Comparison of ENCODE assay signal across 8 mouse cellular contexts in genomic region chr5:137293839-137294743, GRCm38 (mm10). TPM values are rescaled to one million over a fixed set of nuclear protein-coding genes. Genes with fewer than 3 reads are reported as not detected.
A peak's percentile ranks its signal among the peaks of the same experiment; 100 is the strongest.
DNase-seq lines count a peak whose midpoint lies in the region; ATAC-seq and TF ChIP-seq lines count a peak whose summit lies in the region.

Gene Ufsp1 (plus strand): TSS chr5:137294629.

- under 1% methylated on average over 52 of the region's 52 CpGs for WGBS in forebrain, embryonic 10.5 days
- WGBS in heart, embryonic 15.5 days = under 1% methylated on average over 52 of the region's 52 CpGs
- under 1% methylated on average over 52 of the region's 52 CpGs for WGBS in liver, embryonic 14.5 days (ENCODE audit: insufficient replicate concordance)
- under 1% methylated on average over 52 of the region's 52 CpGs for WGBS in neural tube, embryonic 11.5 days
- under 1% methylated on average over 52 of the region's 52 CpGs for WGBS in stomach, postnatal 0 days

- ATAC-seq in heart, embryonic 15.5 days (replicated peaks; ENCODE audit: insufficient number of reproducible peaks, insufficient read depth, low FRiP score, low read depth) = peak; percentile 94
- peak; percentile 69 for ATAC-seq in liver, embryonic 14.5 days (ENCODE audit: insufficient read depth)
- ATAC-seq in neural tube, embryonic 11.5 days (ENCODE audit: insufficient read depth, low FRiP score, low TSS enrichment) = peak; percentile 92
- peak; percentile 93 for ATAC-seq in stomach, postnatal 0 days (ENCODE audit: low FRiP score, low TSS enrichment)

- peaks cover 44% of the 10 kb centered on the region for H3K36me3 ChIP-seq in forebrain, embryonic 10.5 days (replicated peaks)
- peaks cover 38% of the 10 kb centered on the region for H3K36me3 ChIP-seq in heart, embryonic 15.5 days
- peaks cover 40% of the 10 kb centered on the region for H3K36me3 ChIP-seq in liver, embryonic 14.5 days (replicated peaks; ENCODE audit: control insufficient read depth, insufficient read depth, low read depth)
- peaks cover 33% of the 10 kb centered on the region for H3K36me3 ChIP-seq in neural tube, embryonic 11.5 days (ENCODE audit: control insufficient read depth, insufficient read depth, low read length)
- peaks cover 27% of the 10 kb centered on the region for H3K36me3 ChIP-seq in stomach, postnatal 0 days (ENCODE audit: control insufficient read depth, insufficient read depth, low read length)

- peaks cover 41% of the 10 kb centered on the region for H3K27me3 ChIP-seq in forebrain, embryonic 10.5 days (ENCODE audit: poor library complexity, severe bottlenecking)
- peaks cover 28% of the 10 kb centered on the region for H3K27me3 ChIP-seq in heart, embryonic 15.5 days
- no peaks in the 10 kb centered on the region for H3K27me3 ChIP-seq in liver, embryonic 14.5 days (ENCODE audit: control insufficient read depth, insufficient read depth, low read length)
- H3K27me3 ChIP-seq in neural tube, embryonic 11.5 days (ENCODE audit: control insufficient read depth, insufficient read depth, low read length) = peaks cover 25% of the 10 kb centered on the region
- H3K27me3 ChIP-seq in stomach, postnatal 0 days (ENCODE audit: control insufficient read depth, insufficient read depth, low read length) = no peaks in the 10 kb centered on the region

- H3K4me2 ChIP-seq in heart, embryonic 15.5 days = peak within 1 kb of the TSS; percentile 99
- peak within 1 kb of the TSS; percentile 100 for H3K4me2 ChIP-seq in liver, embryonic 14.5 days (ENCODE audit: low read depth)
- peak within 1 kb of the TSS; percentile 97 for H3K4me2 ChIP-seq in neural tube, embryonic 11.5 days (ENCODE audit: low read depth)
- peak within 1 kb of the TSS; percentile 98 for H3K4me2 ChIP-seq in stomach, postnatal 0 days (replicated peaks; ENCODE audit: low read depth)

- H3K4me1 ChIP-seq in forebrain, embryonic 10.5 days = peaks cover 43% of the 10 kb centered on the region
- H3K4me1 ChIP-seq in heart, embryonic 15.5 days (replicated peaks) = peaks cover 32% of the 10 kb centered on the region
- peaks cover 21 to 34% of the 10 kb centered on the region in 2 experiments for H3K4me1 ChIP-seq in liver, embryonic 14.5 days (replicated peaks; ENCODE audit: control insufficient read depth in 2 of 2, insufficient read depth in 2 of 2, low read length in 1 of 2)
- peaks cover 13% of the 10 kb centered on the region for H3K4me1 ChIP-seq in neural tube, embryonic 11.5 days (ENCODE audit: control insufficient read depth, insufficient read depth, low read length)
- peaks cover 7% of the 10 kb centered on the region for H3K4me1 ChIP-seq in stomach, postnatal 0 days (replicated peaks; ENCODE audit: control insufficient read depth, insufficient read depth)

- H3K9me3 ChIP-seq in forebrain, embryonic 10.5 days = no peaks in the 10 kb centered on the region
- H3K9me3 ChIP-seq in heart, embryonic 15.5 days (replicated peaks) = no peaks in the 10 kb centered on the region
- H3K9me3 ChIP-seq in liver, embryonic 14.5 days (ENCODE audit: control insufficient read depth, low read length) = no peaks in the 10 kb centered on the region
- H3K9me3 ChIP-seq in neural tube, embryonic 11.5 days (ENCODE audit: control insufficient read depth, low read length) = no peaks in the 10 kb centered on the region
- no peaks in the 10 kb centered on the region for H3K9me3 ChIP-seq in stomach, postnatal 0 days (ENCODE audit: control insufficient read depth, low read length)

- 0 out of 2 replicates have a peak, but pooled peaks have one; percentile 19 for TF ChIP-seq CTCF in liver, embryonic 14.5 days (IDR thresholded peaks at IDR 0.05; ENCODE audit: low read depth)
- peak; percentile 36 for TF ChIP-seq CTCF in stomach, postnatal 0 days (IDR thresholded peaks at IDR 0.05; ENCODE audit: low read depth)

- H3K27ac ChIP-seq in forebrain, embryonic 10.5 days = peak within 1 kb of the TSS; percentile 94
- peak within 1 kb of the TSS; percentile 96 for H3K27ac ChIP-seq in heart, embryonic 15.5 days
- H3K27ac ChIP-seq in liver, embryonic 14.5 days = peak within 1 kb of the TSS; percentile 99
- H3K27ac ChIP-seq in neural tube, embryonic 11.5 days (ENCODE audit: low read depth, low read length) = peak within 1 kb of the TSS; percentile 75
- H3K27ac ChIP-seq in stomach, postnatal 0 days (replicated peaks) = peak within 1 kb of the TSS; percentile 95

- DNase-seq in CD8-positive naive resting alpha-beta T cell, adult 2 months (ENCODE audit: low read depth in 2 of 2, low spot score in 2 of 2) = peak; percentile 86 to 92
- DNase-seq in c-Kit-positive CD71-negative TER-119-negative erythroid progenitor cells, embryonic 14.5 days (ENCODE audit: low read depth) = peak; percentile 90
- DNase-seq in forebrain, embryonic 10.5 days (ENCODE audit: extremely low spot score, low spot score) = peak; percentile 95
- DNase-seq in kidney, postnatal 25 days = peak; percentile 96 to 98
- peak; percentile 89 to 91 (median 89) for DNase-seq in liver, embryonic 14.5 days (ENCODE audit: low read depth in 3 of 3, low spot score in 3 of 3)
- peak; percentile 97 for DNase-seq in neural tube, embryonic 11.5 days (ENCODE audit: low spot score)
- peak; percentile 95 for DNase-seq in stomach, postnatal 0 days (ENCODE audit: low spot score)

- TF ChIP-seq EP300 in liver, embryonic 14.5 days (IDR thresholded peaks at IDR 0.05; ENCODE audit: low read depth) = no peak; the same call in 1 of the 2 replicates
- peak; percentile 80 for TF ChIP-seq EP300 in stomach, postnatal 0 days (optimal IDR thresholded peaks at IDR 0.05)

- H3K4me3 ChIP-seq in forebrain, embryonic 10.5 days = peak within 1 kb of the TSS; percentile 74
- H3K4me3 ChIP-seq in heart, embryonic 15.5 days = peak within 1 kb of the TSS; percentile 65
- H3K4me3 ChIP-seq in liver, embryonic 14.5 days (ENCODE audit: insufficient read depth in 1 of 2, low read depth in 2 of 2, low read length in 2 of 2) = peak within 1 kb of the TSS; percentile 63 to 82
- peak within 1 kb of the TSS; percentile 48 for H3K4me3 ChIP-seq in neural tube, embryonic 11.5 days (ENCODE audit: low read depth, low read length)
- peak within 1 kb of the TSS; percentile 51 for H3K4me3 ChIP-seq in stomach, postnatal 0 days (ENCODE audit: low read depth, low read length)

- peak within 1 kb of the TSS; percentile 78 for H3K9ac ChIP-seq in heart, embryonic 15.5 days
- H3K9ac ChIP-seq in liver, embryonic 14.5 days (replicated peaks) = peak within 1 kb of the TSS; percentile 89
- H3K9ac ChIP-seq in neural tube, embryonic 11.5 days (ENCODE audit: low read length) = peak within 1 kb of the TSS; percentile 67
- H3K9ac ChIP-seq in stomach, postnatal 0 days (ENCODE audit: low read length) = peak within 1 kb of the TSS; percentile 76

RNA-seq across cellular contexts. Expression of gene Ufsp1, which starts in this region (rescaled TPM):
- polyA plus RNA-seq in forebrain, embryonic 10.5 days (2016; fragmentation: Nextera tagmentation; extraction: Ambion mirVana) = 10.3 and 10.4 TPM in 2 replicates
- polyA plus RNA-seq in heart, embryonic 15.5 days (2015; fragmentation: Nextera tagmentation; extraction: Ambion mirVana) = 6.1 and 11.2 TPM in 2 replicates
- polyA plus RNA-seq in liver, embryonic 14.5 days (2012; rRNA removed) = 8.2 and 9.4 TPM in 2 replicates
- 6.3 and 7.9 TPM in 2 replicates for polyA plus RNA-seq in liver, embryonic 14.5 days (2014; fragmentation: Nextera tagmentation; extraction: Ambion mirVana)
- 9.3 and 10.9 TPM in 2 replicates for polyA plus RNA-seq in neural tube, embryonic 11.5 days (2014; fragmentation: Nextera tagmentation; extraction: Ambion mirVana)
- 11.0 and 11.4 TPM in 2 replicates for polyA plus RNA-seq in stomach, postnatal 0 days (2015; fragmentation: Nextera tagmentation; extraction: Ambion mirVana)

Comparison
In these comparisons a context has a peak if more than half of its experiments do, and no peak if none do; other contexts are left out.
1. Peak in every context shown above with its lines: DNase-seq, ATAC-seq, H3K4me3 ChIP-seq and H3K27ac ChIP-seq.